Mouse (Mus musculus) erythroblast, embryonic 14.5 days (primary cell): Measurements from ENCODE around the gene Sh2b3.

Experiments
- GATA1 ChIP-seq: IDR thresholded peaks from 2 replicates; pipeline ENCODE4 v1.6.1; 2012; ENCODE audit warnings: low read length, inconsistent platforms, mixed read lengths
- TAL1 ChIP-seq: IDR thresholded peaks from 3 replicates; pipeline ENCODE4 v1.6.1; 2012; ENCODE audit warnings: low read length, inconsistent platforms, mixed read lengths

DNA sequence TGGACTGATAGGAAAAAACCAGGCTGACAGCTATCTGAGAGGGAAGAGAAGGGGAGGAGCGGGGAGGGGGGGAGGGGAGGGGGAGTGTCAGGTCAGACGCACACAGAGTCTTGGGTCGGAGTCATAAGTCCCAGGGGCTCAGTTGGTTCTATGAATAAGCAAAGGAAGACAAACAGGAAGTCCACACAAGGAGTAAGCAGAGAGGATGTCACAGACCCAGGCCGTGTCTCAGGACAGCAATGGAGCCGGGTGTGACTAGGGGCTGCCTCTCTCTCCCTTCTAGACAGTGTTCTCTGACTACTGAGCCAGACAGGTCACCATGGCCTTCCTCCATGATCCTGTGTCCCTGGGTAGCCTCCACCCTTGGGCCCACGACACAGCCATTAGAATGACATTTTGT is 33.4 kb upstream of the Sh2b3 start:
- TF ChIP-seq GATA1 = no peak
- TF ChIP-seq TAL1 = no peak
